Mouse (Mus musculus): ENCODE results near the gene Asf1a.
"Not testable (repeated sequence)": the region's sequence is repeated elsewhere in the genome, so short reads cannot be mapped to it uniquely, and the experiment has no call there.

Asf1a gene

DNA sequence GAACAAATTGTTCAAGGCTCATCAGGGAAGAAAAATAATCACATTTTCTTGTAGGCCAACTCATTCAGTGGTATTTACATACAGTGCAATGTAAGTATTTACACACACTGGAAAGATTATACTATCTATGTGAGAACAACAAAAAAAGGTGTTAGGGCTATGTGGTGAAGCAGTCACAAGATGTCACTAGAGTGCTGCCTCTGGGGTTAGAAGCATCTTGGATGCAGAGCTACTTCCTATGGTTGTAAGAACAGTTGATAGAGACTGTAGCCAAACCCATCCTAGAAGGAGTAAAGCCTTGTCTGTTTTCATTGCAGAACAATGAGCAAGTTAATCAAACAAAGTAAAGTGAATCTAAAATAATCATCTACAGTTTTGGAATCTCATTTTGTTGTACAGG, 45.0 kb downstream of the Asf1a start:
- DNase-seq (ENCODE audit: inconsistent ontology term), result peak; percentile 7

DNA sequence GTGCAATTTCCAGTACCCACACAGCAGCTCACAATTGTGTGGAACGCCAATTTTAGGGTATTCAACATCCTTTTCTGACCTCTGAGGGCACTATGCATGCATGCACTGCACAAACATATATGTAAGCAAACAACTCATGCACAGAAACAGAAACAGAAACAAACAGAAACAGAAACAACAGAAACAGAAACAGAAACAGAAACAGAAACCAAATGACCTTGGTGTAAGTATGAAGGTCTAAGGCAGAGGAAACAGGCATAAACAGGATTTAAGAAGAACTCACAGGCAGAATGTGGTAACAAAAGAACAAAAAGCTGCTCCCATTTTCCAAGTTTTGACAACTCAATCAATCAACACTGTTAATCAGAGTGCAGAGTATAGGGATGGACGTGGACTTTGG, 54.1 kb downstream of the Asf1a start:
- no peak for DNase-seq (ENCODE audit: inconsistent ontology term)

DNA sequence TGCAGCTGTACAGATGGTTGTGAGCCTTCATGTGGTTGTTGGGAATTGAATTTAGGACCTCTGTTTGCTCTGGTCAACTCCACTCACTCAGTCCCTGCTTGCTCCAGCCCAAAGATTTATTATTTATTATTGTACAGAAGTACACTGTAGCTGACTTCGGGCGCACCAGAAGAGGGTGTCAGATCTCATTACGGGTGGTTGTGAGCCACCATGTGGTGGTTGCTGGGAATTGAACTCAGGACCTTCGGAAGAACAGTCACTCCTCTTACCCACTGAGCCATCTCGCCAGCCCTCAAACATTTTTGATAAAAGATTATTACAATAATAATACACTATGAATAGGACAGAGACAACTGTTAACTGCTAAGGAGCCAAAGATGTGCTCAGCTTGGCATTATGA, 57.7 kb downstream of the Asf1a start:
- DNase-seq (ENCODE audit: inconsistent ontology term), result not testable (repeated sequence)
